In genomic region chr2:172207003-172207402, GRCm38 (mm10) we compare ENCODE assay signal across 9 mouse cellular contexts. TPM values are rescaled to one million over a fixed set of nuclear protein-coding genes. Genes with fewer than 3 reads are reported as not detected.
DNase-seq lines count a peak whose midpoint lies in the region; ATAC-seq and TF ChIP-seq lines count a peak whose summit lies in the region.
"Had no signal": no experiment of that assay in that cellular context is flagged by ENCODE, and none has a peak within 500 bp of the region (broad histone marks: within the 10 kb centered on the region; RNA-seq: fewer than 3 reads in every experiment).

No protein-coding gene starts in this region.

- no peaks in the 10 kb centered on the region for H3K27me3 ChIP-seq in forebrain, embryonic 10.5 days (ENCODE audit: poor library complexity, severe bottlenecking)
- peaks cover 6% of the 10 kb centered on the region; the same call in 1 of the 2 replicates for H3K27me3 ChIP-seq in heart, embryonic 15.5 days

- no peak overlapping the region for H3K4me3 ChIP-seq in bone marrow macrophage, adult 2 months (ENCODE audit: insufficient read depth, low read length)
- no peak overlapping the region for H3K4me3 ChIP-seq in forebrain, embryonic 10.5 days
- no peak overlapping the region for H3K4me3 ChIP-seq in heart, embryonic 15.5 days

- 17% methylated on average over 11 of the region's 11 CpGs for WGBS in forebrain, embryonic 10.5 days
- WGBS in heart, embryonic 15.5 days: 11% methylated on average over 11 of the region's 11 CpGs

- H3K9ac ChIP-seq in heart, embryonic 15.5 days: no peak overlapping the region

- H3K4me1 ChIP-seq in bone marrow macrophage, adult 2 months (ENCODE audit: control insufficient read depth, insufficient read depth, low read length): no peaks in the 10 kb centered on the region
- H3K4me1 ChIP-seq in forebrain, embryonic 10.5 days: no peaks in the 10 kb centered on the region
- no peaks in the 10 kb centered on the region for H3K4me1 ChIP-seq in heart, embryonic 15.5 days (replicated peaks)

- no peaks in the 10 kb centered on the region for H3K36me3 ChIP-seq in forebrain, embryonic 10.5 days (replicated peaks)
- H3K36me3 ChIP-seq in heart, embryonic 15.5 days: no peaks in the 10 kb centered on the region

- ATAC-seq in heart, embryonic 15.5 days (replicated peaks; ENCODE audit: insufficient number of reproducible peaks, insufficient read depth, low FRiP score, low read depth): 0 out of 2 replicates have a peak, but pooled peaks have one; percentile 18
- ATAC-seq in megakaryocyte, adult 5-6 weeks (ENCODE audit: poor library complexity, severe bottlenecking): no peak

- H3K4me2 ChIP-seq in heart, embryonic 15.5 days: no peak overlapping the region

- no peak overlapping the region for H3K27ac ChIP-seq in bone marrow macrophage, adult 2 months (ENCODE audit: insufficient read depth, low read depth, low read length)
- H3K27ac ChIP-seq in forebrain, embryonic 10.5 days: no peak overlapping the region
- H3K27ac ChIP-seq in heart, embryonic 15.5 days: no peak overlapping the region

- peak; percentile 80 for TF ChIP-seq CTCF in bone marrow macrophage, adult 2 months (IDR thresholded peaks at IDR 0.05; ENCODE audit: low read depth, low read length)

- DNase-seq in Muller cell, postnatal 12 days (ENCODE audit: inconsistent ontology term): peak; percentile 44
- peak; percentile 82 for DNase-seq in forebrain, embryonic 10.5 days (ENCODE audit: extremely low spot score, low spot score)
- peak; percentile 89 to 93 for DNase-seq in layer of hippocampus, postnatal 14 days (ENCODE audit: low spot score in 2 of 2)
- peak; percentile 83 for DNase-seq in lung, postnatal 36 days
- DNase-seq in right cerebral cortex, postnatal 14 days: peak; percentile 92

- no peaks in the 10 kb centered on the region for H3K9me3 ChIP-seq in forebrain, embryonic 10.5 days
- no peaks in the 10 kb centered on the region for H3K9me3 ChIP-seq in heart, embryonic 15.5 days (replicated peaks)

- no peak for TF ChIP-seq POLR2A in bone marrow macrophage, adult 2 months (IDR thresholded peaks at IDR 0.05; ENCODE audit: borderline replicate concordance, low read depth, low read length)

RNA-seq across cellular contexts. Expression of gene Mc3r, which starts 41.3 kb away (rescaled TPM):
- not detected in 2 replicates for polyA plus RNA-seq in bone marrow macrophage, adult 2 months (2012; ENCODE audit: insufficient read depth, insufficient read length, missing spikeins)
- polyA plus RNA-seq in forebrain, embryonic 10.5 days (2016; fragmentation: Nextera tagmentation; extraction: Ambion mirVana): 0.10 TPM in 1 of 2 replicates, not detected in the other
- not detected in 2 replicates for polyA plus RNA-seq in heart, embryonic 15.5 days (2015; fragmentation: Nextera tagmentation; extraction: Ambion mirVana)
- total RNA-seq in layer of hippocampus, postnatal 14 days (2021): under 1 TPM; 0.19 to 0.37 TPM
- total RNA-seq in megakaryocyte, adult 5-6 weeks (2015): not detected in 2 replicates
- not detected in 2 replicates for total RNA-seq in megakaryocyte, adult 5-6 weeks (2017)
- polyA plus RNA-seq: heart, embryonic 14.5 days had no signal
